Mouse (Mus musculus): Measurements from ENCODE around the gene Exoc2. TPM values are rescaled to one million over a fixed set of nuclear protein-coding genes. Genes with fewer than 3 reads are reported as not detected.

The Exoc2 gene
- polyA plus RNA-seq, 1 experiment from 2014 or later = 31.8 TPM

GRCm38 (mm10) chr13:30985275-30985597 is 11.3 kb upstream of the Exoc2 start:
- peak overlapping the region; percentile 66 for H3K9ac ChIP-seq (ENCODE audit: low read length)
- H3K4me1 ChIP-seq (replicated peaks; ENCODE audit: control insufficient read depth, insufficient read depth, low read length) = peaks cover 11% of the 10 kb centered on the region
- H3K36me3 ChIP-seq (ENCODE audit: control insufficient read depth, insufficient read depth, low read length) = no peaks in the 10 kb centered on the region
- no peaks in the 10 kb centered on the region for H3K9me3 ChIP-seq (ENCODE audit: control insufficient read depth, low read length)
- no peak for ATAC-seq (replicated peaks; ENCODE audit: low FRiP score, low TSS enrichment, low read depth)
- H3K4me3 ChIP-seq (ENCODE audit: low read depth, low read length) = peak overlapping the region; percentile 38
- peak overlapping the region; percentile 82 for H3K4me2 ChIP-seq (ENCODE audit: low read length)
- H3K27ac ChIP-seq (ENCODE audit: low read depth) = peak overlapping the region; percentile 84
- H3K27me3 ChIP-seq (replicated peaks; ENCODE audit: control insufficient read depth, insufficient read depth, low read length) = no peaks in the 10 kb centered on the region
- peak; percentile 77 for DNase-seq (ENCODE audit: low spot score)
- WGBS = 16% methylated on average over 13 of the region's 13 CpGs

DNA sequence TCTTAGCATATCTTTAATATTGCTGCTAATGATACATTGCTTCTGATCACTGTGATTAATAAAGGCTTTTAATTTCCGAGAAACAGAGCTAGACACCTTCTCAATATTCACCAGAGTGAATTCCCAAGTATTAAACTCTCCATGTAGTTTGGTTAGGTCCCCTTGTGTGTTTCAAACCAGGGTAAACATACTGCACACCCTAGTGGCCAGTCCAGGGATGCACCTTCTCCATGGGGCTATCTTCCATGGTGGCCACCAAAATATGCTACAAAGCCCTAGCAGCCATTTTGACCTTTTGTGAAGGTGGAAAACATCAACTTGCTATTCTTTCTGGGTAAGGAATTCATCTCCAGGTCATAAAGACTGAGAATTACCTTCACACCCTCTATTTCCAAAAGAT is 7.8 kb upstream of the Exoc2 start:
- H3K9me3 ChIP-seq (ENCODE audit: control insufficient read depth, low read length) = no peaks in the 10 kb centered on the region
- DNase-seq (ENCODE audit: low spot score) (peak; percentile 52), ATAC-seq (replicated peaks; ENCODE audit: low FRiP score, low TSS enrichment, low read depth) (no peak)
- H3K4me2 ChIP-seq (ENCODE audit: low read length) = no peak overlapping the region
- H3K27ac ChIP-seq (ENCODE audit: low read depth) = no peak overlapping the region
- H3K4me1 ChIP-seq (replicated peaks; ENCODE audit: control insufficient read depth, insufficient read depth, low read length) = peaks cover 6% of the 10 kb centered on the region
- no peaks in the 10 kb centered on the region for H3K36me3 ChIP-seq (ENCODE audit: control insufficient read depth, insufficient read depth, low read length)
- WGBS = 82% methylated on average over 1 of the region's 1 CpGs
- no peaks in the 10 kb centered on the region for H3K27me3 ChIP-seq (replicated peaks; ENCODE audit: control insufficient read depth, insufficient read depth, low read length)
- H3K9ac ChIP-seq (ENCODE audit: low read length) = no peak overlapping the region
- no peak overlapping the region for H3K4me3 ChIP-seq (ENCODE audit: low read depth, low read length)

DNA sequence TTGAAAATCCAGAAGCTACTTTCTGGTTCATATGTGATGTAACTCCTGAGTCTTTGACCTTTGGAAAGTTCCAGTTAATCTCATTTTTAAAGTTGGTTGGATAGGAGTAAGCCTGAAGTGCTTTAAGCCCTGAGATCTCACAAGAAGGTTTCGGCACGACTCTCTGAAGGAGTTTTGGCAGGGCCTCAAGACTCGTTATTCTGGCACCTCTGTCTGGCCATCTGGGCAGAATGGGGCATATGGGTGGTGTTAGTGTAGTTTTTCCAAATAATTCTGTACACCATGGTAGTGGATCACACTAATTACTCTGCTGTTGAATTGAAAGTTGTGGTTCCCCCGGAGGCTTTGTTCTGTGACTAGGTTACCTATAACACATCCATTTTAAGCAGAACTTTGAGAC is 4.3 kb upstream of the Exoc2 start:
- Histone ChIP-seq H3K9me3 (ENCODE audit: control insufficient read depth, low read length) (no peaks in the 10 kb centered on the region), H3K4me3 (ENCODE audit: low read depth, low read length) (no peak overlapping the region), H3K27ac (ENCODE audit: low read depth) (no peak overlapping the region), H3K4me2 (ENCODE audit: low read length) (no peak overlapping the region), H3K9ac (ENCODE audit: low read length) (no peak overlapping the region), H3K36me3 (ENCODE audit: control insufficient read depth, insufficient read depth, low read length) (no peaks in the 10 kb centered on the region), H3K4me1 (replicated peaks; ENCODE audit: control insufficient read depth, insufficient read depth, low read length) (peaks cover 8% of the 10 kb centered on the region; the same call in 1 of the 2 replicates), H3K27me3 (replicated peaks; ENCODE audit: control insufficient read depth, insufficient read depth, low read length) (no peaks in the 10 kb centered on the region)
- DNase-seq (ENCODE audit: low spot score) = peak; percentile 45
- 55% methylated on average over 4 of the region's 4 CpGs for WGBS
- no peak for ATAC-seq (replicated peaks; ENCODE audit: low FRiP score, low TSS enrichment, low read depth)

GRCm38 (mm10) chr13:30976536-30977084 is 2.7 kb upstream of the Exoc2 start:
- no peak overlapping the region for H3K4me3 ChIP-seq (ENCODE audit: low read depth, low read length)
- no peaks in the 10 kb centered on the region for H3K27me3 ChIP-seq (replicated peaks; ENCODE audit: control insufficient read depth, insufficient read depth, low read length)
- peaks cover 11% of the 10 kb centered on the region for H3K4me1 ChIP-seq (replicated peaks; ENCODE audit: control insufficient read depth, insufficient read depth, low read length)
- H3K27ac ChIP-seq (ENCODE audit: low read depth) = peak overlapping the region; percentile 27; the same call in 1 of the 2 replicates
- H3K9ac ChIP-seq (ENCODE audit: low read length) = no peak overlapping the region
- H3K36me3 ChIP-seq (ENCODE audit: control insufficient read depth, insufficient read depth, low read length) = no peaks in the 10 kb centered on the region
- ATAC-seq (replicated peaks; ENCODE audit: low FRiP score, low TSS enrichment, low read depth) (no peak), DNase-seq (ENCODE audit: low spot score) (peak; percentile 21)
- H3K4me2 ChIP-seq (ENCODE audit: low read length) = no peak overlapping the region
- H3K9me3 ChIP-seq (ENCODE audit: control insufficient read depth, low read length) = no peaks in the 10 kb centered on the region
- 31% methylated on average over 8 of the region's 8 CpGs for WGBS

DNA sequence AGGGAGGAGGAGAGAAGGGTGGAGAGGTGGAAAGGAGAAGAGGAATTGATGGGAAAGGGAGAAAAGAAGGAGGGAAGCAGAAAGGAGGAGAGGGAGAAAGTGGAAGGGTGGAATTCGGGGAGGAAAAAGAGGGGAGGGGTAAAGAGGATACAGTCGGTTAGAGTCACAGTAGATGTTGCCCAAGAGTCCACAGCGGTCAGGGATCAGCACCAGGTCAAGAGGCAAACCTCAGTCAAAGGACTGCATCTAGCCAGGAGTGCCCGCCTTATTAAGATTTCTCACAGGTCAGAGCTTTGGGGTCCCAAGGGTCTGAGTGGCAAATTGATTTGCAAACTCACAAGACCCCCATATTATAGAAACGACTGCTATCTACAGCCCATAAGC is 346 bp upstream of the Exoc2 start:
- WGBS = 23% methylated on average over 5 of the region's 5 CpGs
- Histone ChIP-seq H3K9ac (ENCODE audit: low read length) (peak overlapping the region; percentile 94), H3K4me1 (replicated peaks; ENCODE audit: control insufficient read depth, insufficient read depth, low read length) (peaks cover 11% of the 10 kb centered on the region), H3K27ac (ENCODE audit: low read depth) (peak overlapping the region; percentile 92; the same call in 1 of the 2 replicates), H3K4me3 (ENCODE audit: low read depth, low read length) (peak overlapping the region; percentile 92), H3K9me3 (ENCODE audit: control insufficient read depth, low read length) (no peaks in the 10 kb centered on the region), H3K36me3 (ENCODE audit: control insufficient read depth, insufficient read depth, low read length) (no peaks in the 10 kb centered on the region), H3K4me2 (ENCODE audit: low read length) (peak overlapping the region; percentile 73), H3K27me3 (replicated peaks; ENCODE audit: control insufficient read depth, insufficient read depth, low read length) (no peaks in the 10 kb centered on the region)
- no peak for DNase-seq (ENCODE audit: low spot score)
- ATAC-seq (replicated peaks; ENCODE audit: low FRiP score, low TSS enrichment, low read depth) = peak; percentile 33; the same call in 1 of the 2 replicates

DNA sequence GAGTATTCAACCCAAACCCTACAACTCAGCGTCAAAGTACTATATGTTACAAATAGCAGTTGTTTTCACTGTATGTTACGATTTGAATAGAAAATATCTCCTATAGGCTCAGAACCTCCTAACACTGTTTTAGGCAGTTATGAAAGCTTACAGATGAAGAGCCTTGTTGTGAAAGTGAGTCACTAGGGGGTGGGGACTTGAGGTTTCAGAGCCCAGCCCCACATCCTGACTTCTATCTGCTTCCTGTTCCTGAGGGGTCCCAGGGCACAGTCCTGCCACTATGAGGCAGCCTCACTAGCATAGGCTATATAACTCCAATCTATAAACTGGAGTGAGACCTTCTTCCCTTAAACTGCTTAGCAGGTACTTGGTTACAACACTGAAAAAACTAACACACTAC is 1.8 kb downstream of the Exoc2 start:
- Histone ChIP-seq H3K9me3 (ENCODE audit: control insufficient read depth, low read length) (no peaks in the 10 kb centered on the region), H3K36me3 (ENCODE audit: control insufficient read depth, insufficient read depth, low read length) (no peaks in the 10 kb centered on the region), H3K27ac (ENCODE audit: low read depth) (no peak overlapping the region), H3K4me1 (replicated peaks; ENCODE audit: control insufficient read depth, insufficient read depth, low read length) (peaks cover 13% of the 10 kb centered on the region), H3K4me3 (ENCODE audit: low read depth, low read length) (no peak overlapping the region), H3K27me3 (replicated peaks; ENCODE audit: control insufficient read depth, insufficient read depth, low read length) (no peaks in the 10 kb centered on the region), H3K4me2 (ENCODE audit: low read length) (no peak overlapping the region), H3K9ac (ENCODE audit: low read length) (no peak overlapping the region)
- DNase-seq (ENCODE audit: low spot score) (peak; percentile 34), ATAC-seq (replicated peaks; ENCODE audit: low FRiP score, low TSS enrichment, low read depth) (no peak)
- WGBS = 87% methylated on average over 2 of the region's 2 CpGs

DNA sequence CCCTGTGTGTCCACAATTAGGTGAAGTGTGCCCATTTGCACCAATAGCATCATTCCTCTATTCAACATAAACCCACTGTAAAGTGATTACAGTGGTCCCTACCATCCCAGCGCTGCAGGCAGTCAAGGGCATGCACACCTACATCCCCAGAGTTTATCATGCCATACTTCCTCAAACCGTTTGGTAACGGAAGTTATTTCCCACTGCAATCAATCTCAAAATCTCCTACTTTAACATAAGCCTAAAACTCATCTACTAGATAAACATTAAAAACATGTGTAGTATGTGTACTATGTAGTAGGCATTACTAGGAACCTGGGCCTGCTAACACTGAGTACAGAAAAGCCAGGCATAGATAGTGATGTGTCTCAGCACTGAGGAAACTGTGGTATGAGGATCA is 2.8 kb downstream of the Exoc2 start:
- H3K9ac ChIP-seq (ENCODE audit: low read length) = no peak overlapping the region
- H3K27me3 ChIP-seq (replicated peaks; ENCODE audit: control insufficient read depth, insufficient read depth, low read length) = no peaks in the 10 kb centered on the region
- H3K36me3 ChIP-seq (ENCODE audit: control insufficient read depth, insufficient read depth, low read length) = no peaks in the 10 kb centered on the region
- H3K4me2 ChIP-seq (ENCODE audit: low read length) = no peak overlapping the region
- no peak for ATAC-seq (replicated peaks; ENCODE audit: low FRiP score, low TSS enrichment, low read depth)
- H3K9me3 ChIP-seq (ENCODE audit: control insufficient read depth, low read length) = no peaks in the 10 kb centered on the region
- no peak overlapping the region for H3K4me3 ChIP-seq (ENCODE audit: low read depth, low read length)
- H3K4me1 ChIP-seq (replicated peaks; ENCODE audit: control insufficient read depth, insufficient read depth, low read length) = peaks cover 9% of the 10 kb centered on the region
- no peak overlapping the region for H3K27ac ChIP-seq (ENCODE audit: low read depth)
- no peak for DNase-seq (ENCODE audit: low spot score)
- WGBS = 87% methylated on average over 3 of the region's 3 CpGs

DNA sequence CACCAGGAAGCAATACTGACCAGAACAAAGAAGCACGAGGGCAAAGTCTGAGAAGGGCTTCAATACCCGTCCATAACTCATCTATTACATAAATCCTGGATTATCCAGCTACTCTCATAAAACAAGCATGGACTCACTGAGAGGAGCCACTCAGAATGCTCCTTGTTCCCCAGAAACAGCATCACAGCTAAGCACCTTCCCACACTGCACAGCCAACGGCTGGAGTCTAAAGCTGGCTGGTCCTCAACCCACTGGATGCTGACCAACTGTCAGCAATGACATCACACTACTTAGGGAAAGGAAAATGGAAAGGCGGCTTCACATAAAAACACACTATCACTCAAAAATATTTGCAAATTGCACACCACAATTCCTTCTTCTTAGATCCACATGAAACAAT is 5.6 kb downstream of the Exoc2 start:
- no peak overlapping the region; the same call in 1 of the 2 replicates for H3K27ac ChIP-seq (ENCODE audit: low read depth)
- no peaks in the 10 kb centered on the region for H3K9me3 ChIP-seq (ENCODE audit: control insufficient read depth, low read length)
- H3K9ac ChIP-seq (ENCODE audit: low read length) = no peak overlapping the region
- no peaks in the 10 kb centered on the region for H3K27me3 ChIP-seq (replicated peaks; ENCODE audit: control insufficient read depth, insufficient read depth, low read length)
- H3K4me3 ChIP-seq (ENCODE audit: low read depth, low read length) = no peak overlapping the region
- WGBS = 38% methylated on average over 4 of the region's 4 CpGs
- DNase-seq (ENCODE audit: low spot score) (no peak), ATAC-seq (replicated peaks; ENCODE audit: low FRiP score, low TSS enrichment, low read depth) (no peak)
- no peaks in the 10 kb centered on the region for H3K36me3 ChIP-seq (ENCODE audit: control insufficient read depth, insufficient read depth, low read length)
- H3K4me2 ChIP-seq (ENCODE audit: low read length) = no peak overlapping the region
- peaks cover 18% of the 10 kb centered on the region for H3K4me1 ChIP-seq (replicated peaks; ENCODE audit: control insufficient read depth, insufficient read depth, low read length)

DNA sequence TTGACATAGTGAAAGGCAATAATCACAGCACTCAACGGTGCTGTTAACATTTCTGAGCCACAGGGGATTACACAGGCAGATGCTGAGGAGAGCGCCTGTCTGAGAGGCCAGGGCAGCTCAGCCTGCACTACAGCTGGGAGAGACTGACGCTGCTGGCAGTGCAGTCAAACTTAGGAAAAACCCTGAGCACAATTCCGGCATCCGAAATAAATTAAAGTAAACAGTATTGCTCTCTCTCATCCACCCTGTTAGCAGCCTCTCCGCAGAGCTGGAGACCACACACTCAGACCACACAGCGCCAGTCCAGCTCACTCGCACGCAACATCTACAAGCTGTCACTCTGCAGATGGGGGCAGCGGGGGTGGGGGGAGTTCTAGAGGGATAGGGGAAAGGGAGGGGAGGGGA is 7.4 kb downstream of the Exoc2 start:
- DNase-seq (ENCODE audit: low spot score) = no peak
- H3K36me3 ChIP-seq (ENCODE audit: control insufficient read depth, insufficient read depth, low read length) = no peaks in the 10 kb centered on the region
- peak overlapping the region; percentile 58; the same call in 1 of the 2 replicates for H3K27ac ChIP-seq (ENCODE audit: low read depth)
- no peak overlapping the region for H3K9ac ChIP-seq (ENCODE audit: low read length)
- peak; percentile 72 for ATAC-seq (replicated peaks; ENCODE audit: low FRiP score, low TSS enrichment, low read depth)
- H3K4me2 ChIP-seq (ENCODE audit: low read length) = peak overlapping the region; percentile 2; the same call in 1 of the 2 replicates
- H3K4me3 ChIP-seq (ENCODE audit: low read depth, low read length) = no peak overlapping the region
- H3K9me3 ChIP-seq (ENCODE audit: control insufficient read depth, low read length) = no peaks in the 10 kb centered on the region
- 10% methylated on average over 10 of the region's 10 CpGs for WGBS
- H3K27me3 ChIP-seq (replicated peaks; ENCODE audit: control insufficient read depth, insufficient read depth, low read length) = no peaks in the 10 kb centered on the region
- H3K4me1 ChIP-seq (replicated peaks; ENCODE audit: control insufficient read depth, insufficient read depth, low read length) = peaks cover 15% of the 10 kb centered on the region
